Mouse (Mus musculus) intestine, embryonic 15.5 days (tissue): ENCODE results near the gene Myh1. TPM values are rescaled to one million over a fixed set of nuclear protein-coding genes. Genes with fewer than 3 reads are reported as not detected.

Experiments
- ATAC-seq: fragments of 200-750 bp; cut with Nextera tagmentation; 2 replicates; pipeline ENCODE4 v1.8.0; 2017; ENCODE audit warnings: moderate TSS enrichment, moderate library complexity
- H3K27ac ChIP-seq: fragments of 300-500 bp; sonication (generic); 2 replicates; pipeline ENCODE4 v1.5.1; 2015; ENCODE audit warnings: mild to moderate bottlenecking, inconsistent platforms
- H3K27me3 ChIP-seq: fragments of 300-500 bp; sonication (generic); replicated peaks from 2 replicates; pipeline ENCODE4 v1.6.1; 2015; ENCODE audit warnings: inconsistent platforms
- H3K36me3 ChIP-seq: fragments of 300-500 bp; sonication (generic); 2 replicates; pipeline ENCODE4 v1.6.1; 2015; ENCODE audit warnings: inconsistent platforms
- H3K4me1 ChIP-seq: fragments of 300-500 bp; sonication (generic); replicated peaks from 2 replicates; pipeline ENCODE4 v1.6.1; 2015; ENCODE audit warnings: inconsistent platforms
- H3K4me2 ChIP-seq: fragments of 300-500 bp; sonication (generic); replicated peaks from 2 replicates; pipeline ENCODE4 v1.6.1; 2015; ENCODE audit warnings: mild to moderate bottlenecking, inconsistent platforms
- H3K4me3 ChIP-seq: fragments of 300-500 bp; sonication (generic); replicated peaks from 2 replicates; pipeline ENCODE4 v1.5.1; 2015; ENCODE audit warnings: inconsistent platforms
- H3K9ac ChIP-seq: fragments of 300-500 bp; sonication (generic); 2 replicates; pipeline ENCODE4 v1.6.1; 2015; ENCODE audit warnings: inconsistent platforms
- H3K9me3 ChIP-seq: fragments of 300-500 bp; sonication (generic); 2 replicates; pipeline ENCODE4 v1.6.1; 2016; ENCODE audit warnings: inconsistent platforms
- WGBS: fragments of 180-500 bp; shearing (Covaris S2); methylation state at CpG from one replicate; pipeline ENCODE4 v1.1.7; 2015; 5-methylcytosine and 5-hydroxymethylcytosine counted together
- polyA plus RNA-seq: library from polyadenylated mRNA; unstranded; fragments of >200 nt; fragmentation: Nextera tagmentation; extraction: Ambion mirVana; gene quantifications from 2 replicates; pipeline ENCODE4 v1.2.1, GENCODE M21; 2015

Myh1 gene
- polyA plus RNA-seq, 1 experiment from 2014 or later = not detected

GRCm38 (mm10) chr11:67176376-67176775, 23.5 kb upstream of the Myh1 start:
- no peak overlapping the region for H3K27ac ChIP-seq
- H3K4me1 ChIP-seq = no peaks in the 10 kb centered on the region
- no peaks in the 10 kb centered on the region for H3K27me3 ChIP-seq
- no peak overlapping the region for H3K4me2 ChIP-seq
- no peaks in the 10 kb centered on the region for H3K9me3 ChIP-seq
- no peak for ATAC-seq
- no peaks in the 10 kb centered on the region for H3K36me3 ChIP-seq
- no peak overlapping the region for H3K4me3 ChIP-seq
- H3K9ac ChIP-seq = no peak overlapping the region
- WGBS = 71% methylated on average over 5 of the region's 5 CpGs

GRCm38 (mm10) chr11:67190316-67190715, 9.5 kb upstream of the Myh1 start:
- Histone ChIP-seq H3K36me3 (no peaks in the 10 kb centered on the region), H3K27me3 (no peaks in the 10 kb centered on the region), H3K4me1 (no peaks in the 10 kb centered on the region), H3K27ac (no peak overlapping the region), H3K4me2 (no peak overlapping the region), H3K9ac (no peak overlapping the region), H3K9me3 (no peaks in the 10 kb centered on the region), H3K4me3 (no peak overlapping the region)
- WGBS = 81% methylated on average over 10 of the region's 10 CpGs
- ATAC-seq = no peak

- Histone ChIP-seq H3K9me3 (no peaks in the 10 kb centered on the region), H3K4me1 (no peaks in the 10 kb centered on the region), H3K27me3 (no peaks in the 10 kb centered on the region), H3K4me3 (no peak overlapping the region), H3K36me3 (no peaks in the 10 kb centered on the region), H3K27ac (no peak overlapping the region), H3K4me2 (no peak overlapping the region), H3K9ac (no peak overlapping the region)
- ATAC-seq = no peak
- 86% methylated on average over 2 of the region's 2 CpGs for WGBS
These were observed 9.0 kb upstream of the Myh1 start for GRCm38 (mm10) chr11:67190814-67191213.

- no peak overlapping the region for H3K4me3 ChIP-seq
- 87% methylated on average over 14 of the region's 14 CpGs for WGBS
- H3K27ac ChIP-seq = no peak overlapping the region
- no peaks in the 10 kb centered on the region for H3K4me1 ChIP-seq
- H3K36me3 ChIP-seq = no peaks in the 10 kb centered on the region
- H3K9me3 ChIP-seq = no peaks in the 10 kb centered on the region
- ATAC-seq = no peak
- H3K4me2 ChIP-seq = no peak overlapping the region
- no peak overlapping the region for H3K9ac ChIP-seq
- no peaks in the 10 kb centered on the region for H3K27me3 ChIP-seq
These were observed 8.4 kb upstream of the Myh1 start for GRCm38 (mm10) chr11:67191496-67191895.

GRCm38 (mm10) chr11:67199321-67199720, 531 bp upstream of the Myh1 start:
- WGBS = 48% methylated on average over 1 of the region's 1 CpGs
- Histone ChIP-seq H3K4me3 (no peak overlapping the region), H3K36me3 (no peaks in the 10 kb centered on the region), H3K4me2 (no peak overlapping the region), H3K27ac (no peak overlapping the region), H3K9ac (no peak overlapping the region), H3K27me3 (no peaks in the 10 kb centered on the region), H3K4me1 (no peaks in the 10 kb centered on the region), H3K9me3 (no peaks in the 10 kb centered on the region)
- no peak for ATAC-seq

GRCm38 (mm10) chr11:67204766-67205165, 4.9 kb downstream of the Myh1 start:
- H3K9me3 ChIP-seq = no peaks in the 10 kb centered on the region
- no peak overlapping the region for H3K4me2 ChIP-seq
- no peak overlapping the region for H3K27ac ChIP-seq
- H3K4me3 ChIP-seq = no peak overlapping the region
- no peaks in the 10 kb centered on the region for H3K36me3 ChIP-seq
- H3K27me3 ChIP-seq = no peaks in the 10 kb centered on the region
- H3K4me1 ChIP-seq = no peaks in the 10 kb centered on the region
- H3K9ac ChIP-seq = no peak overlapping the region
- no peak for ATAC-seq
- WGBS = 73% methylated on average over 3 of the region's 3 CpGs

GRCm38 (mm10) chr11:67221803-67222202, 22.0 kb downstream of the Myh1 start:
- WGBS = 91% methylated on average over 8 of the region's 8 CpGs
- Histone ChIP-seq H3K36me3 (no peaks in the 10 kb centered on the region), H3K9ac (no peak overlapping the region), H3K27me3 (no peaks in the 10 kb centered on the region), H3K4me3 (no peak overlapping the region), H3K4me1 (no peaks in the 10 kb centered on the region), H3K9me3 (no peaks in the 10 kb centered on the region), H3K27ac (no peak overlapping the region), H3K4me2 (no peak overlapping the region)
- no peak for ATAC-seq

- H3K27ac ChIP-seq = no peak overlapping the region
- H3K4me1 ChIP-seq = no peaks in the 10 kb centered on the region
- no peak overlapping the region for H3K4me2 ChIP-seq
- no peaks in the 10 kb centered on the region for H3K36me3 ChIP-seq
- no peak overlapping the region for H3K9ac ChIP-seq
- H3K9me3 ChIP-seq = no peaks in the 10 kb centered on the region
- ATAC-seq = no peak
- H3K27me3 ChIP-seq = no peaks in the 10 kb centered on the region
- WGBS = 78% methylated on average over 3 of the region's 3 CpGs
- H3K4me3 ChIP-seq = no peak overlapping the region
These were observed 24.6 kb downstream of the Myh1 start for GRCm38 (mm10) chr11:67224466-67224865.

GRCm38 (mm10) chr11:67228731-67229130, 28.9 kb downstream of the Myh1 start:
- 85% methylated on average over 3 of the region's 3 CpGs for WGBS
- no peak for ATAC-seq
- no peak overlapping the region for H3K4me3 ChIP-seq

GRCm38 (mm10) chr11:67229166-67229565, 29.3 kb downstream of the Myh1 start:
- Histone ChIP-seq H3K4me3 (no peak overlapping the region), H3K4me2 (no peak overlapping the region), H3K36me3 (no peaks in the 10 kb centered on the region), H3K27me3 (no peaks in the 10 kb centered on the region), H3K9me3 (no peaks in the 10 kb centered on the region), H3K27ac (no peak overlapping the region), H3K9ac (no peak overlapping the region), H3K4me1 (no peaks in the 10 kb centered on the region)
- no peak for ATAC-seq
- WGBS = 73% methylated on average over 5 of the region's 5 CpGs

More at GRCm38 (mm10) chr11:67228731-67229130, 28.9 kb downstream of the Myh1 start:
- Histone ChIP-seq H3K4me1 (no peaks in the 10 kb centered on the region), H3K27me3 (no peaks in the 10 kb centered on the region), H3K4me2 (no peak overlapping the region), H3K36me3 (no peaks in the 10 kb centered on the region), H3K9me3 (no peaks in the 10 kb centered on the region), H3K27ac (no peak overlapping the region), H3K9ac (no peak overlapping the region)

- H3K4me1 ChIP-seq = no peaks in the 10 kb centered on the region
- no peak overlapping the region for H3K9ac ChIP-seq
- H3K27me3 ChIP-seq = no peaks in the 10 kb centered on the region
- no peaks in the 10 kb centered on the region for H3K36me3 ChIP-seq
- ATAC-seq = no peak
- no peak overlapping the region for H3K27ac ChIP-seq
- H3K4me3 ChIP-seq = no peak overlapping the region
- H3K9me3 ChIP-seq = no peaks in the 10 kb centered on the region
- WGBS = 76% methylated on average over 2 of the region's 2 CpGs
- no peak overlapping the region for H3K4me2 ChIP-seq
These were observed 30.1 kb downstream of the Myh1 start for GRCm38 (mm10) chr11:67229946-67230345.

- Histone ChIP-seq H3K4me3 (no peak overlapping the region), H3K9ac (no peak overlapping the region), H3K9me3 (no peaks in the 10 kb centered on the region), H3K36me3 (no peaks in the 10 kb centered on the region), H3K27me3 (no peaks in the 10 kb centered on the region), H3K27ac (no peak overlapping the region), H3K4me2 (no peak overlapping the region), H3K4me1 (no peaks in the 10 kb centered on the region)
- ATAC-seq = no peak
- WGBS = 59% methylated on average over 5 of the region's 5 CpGs
These were observed 35.9 kb downstream of the Myh1 start for GRCm38 (mm10) chr11:67235639-67236358.

- ATAC-seq = no peak
- WGBS = 82% methylated on average over 9 of the region's 9 CpGs
- no peak overlapping the region for H3K4me2 ChIP-seq
These were observed 36.9 kb downstream of the Myh1 start for GRCm38 (mm10) chr11:67236799-67237198.

More at GRCm38 (mm10) chr11:67236799-67237198, 36.9 kb downstream of the Myh1 start:
- H3K36me3 ChIP-seq = no peaks in the 10 kb centered on the region
- no peaks in the 10 kb centered on the region for H3K4me1 ChIP-seq
- no peaks in the 10 kb centered on the region for H3K27me3 ChIP-seq
- no peaks in the 10 kb centered on the region for H3K9me3 ChIP-seq
- H3K4me3 ChIP-seq = no peak overlapping the region
- H3K27ac ChIP-seq = no peak overlapping the region
- no peak overlapping the region for H3K9ac ChIP-seq
